Mouse (Mus musculus) leukemia stem cell, adult 10-12 weeks (primary cell): ENCODE data around the gene Akr1c21. TPM values are rescaled to one million over a fixed set of nuclear protein-coding genes. Genes with fewer than 3 reads are reported as not detected.

Experiments used
- polyA plus RNA-seq: library from polyadenylated mRNA; stranded (reverse); fragments of >175 nt; gene quantifications from 2 replicates; pipeline ENCODE4 v1.2.3, GENCODE M21; 2012; ENCODE audit warnings: low replicate concordance

The Akr1c21 gene
- polyA plus RNA-seq, result not detected in 2 replicates

DNA sequence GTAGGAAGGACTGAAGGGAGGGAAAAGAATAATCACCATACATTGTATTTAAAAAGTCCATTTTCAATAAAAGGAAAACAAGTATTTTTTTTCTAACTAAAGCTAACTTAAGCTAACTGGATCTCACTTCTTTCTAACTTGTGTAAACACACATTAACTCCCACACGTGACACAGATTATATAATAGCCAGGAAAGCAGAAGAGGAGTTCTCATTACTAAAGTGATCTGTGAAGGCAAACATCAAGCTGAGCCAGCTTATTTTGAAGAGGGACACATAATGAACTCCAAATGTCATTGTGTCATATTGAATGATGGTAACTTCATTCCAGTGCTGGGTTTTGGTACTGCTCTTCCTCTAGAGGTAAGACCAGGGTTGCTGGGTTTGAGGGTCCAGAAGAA lies at the start of gene Akr1c21:
Gene Akr1c21 (plus strand): TSS at position 205 of the 400 bp plus-strand sequence.

DNA sequence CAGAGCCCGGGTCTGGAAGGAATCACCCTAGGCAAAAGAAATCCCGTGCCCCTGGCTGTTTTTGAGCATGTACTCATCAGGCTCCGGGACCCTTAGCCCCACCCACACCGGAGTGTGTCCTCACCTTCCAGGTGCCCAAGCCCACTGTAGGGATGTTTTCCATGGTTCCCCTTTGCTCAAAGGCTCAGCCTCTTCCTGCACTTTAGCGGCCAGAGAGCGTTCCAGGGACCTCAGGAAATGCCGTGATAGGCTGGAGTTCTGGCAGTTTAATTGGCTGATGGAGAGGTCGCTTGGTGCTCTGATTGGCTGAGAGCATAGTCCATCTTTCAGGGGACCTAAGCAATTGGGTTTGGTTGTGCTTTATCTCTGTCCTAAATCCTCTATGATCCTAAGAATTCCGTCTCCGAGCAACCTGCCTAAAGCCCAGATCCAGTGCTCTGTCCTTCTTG lies 35.1 kb downstream of the Akr1c21 start, which contains the start of gene Akr1e1:
Gene Akr1e1 (minus strand): TSS at position 214 of the 449 bp plus-strand sequence.

Other genes starting within 250 kb of the Akr1c21 start
- not detected in 2 replicates for gene Akr1c6, start 139.8 kb upstream of the Akr1c21 start, polyA plus RNA-seq
- gene Akr1c20, start 50.7 kb upstream of the Akr1c21 start, polyA plus RNA-seq, result not detected in 2 replicates
- gene Akr1e1, start 35.1 kb downstream of the Akr1c21 start, polyA plus RNA-seq, result 0.38 TPM in 1 of 2 replicates, not detected in the other